Mouse (Mus musculus): ENCODE results near the gene Slc6a3.

Slc6a3 gene

DNA sequence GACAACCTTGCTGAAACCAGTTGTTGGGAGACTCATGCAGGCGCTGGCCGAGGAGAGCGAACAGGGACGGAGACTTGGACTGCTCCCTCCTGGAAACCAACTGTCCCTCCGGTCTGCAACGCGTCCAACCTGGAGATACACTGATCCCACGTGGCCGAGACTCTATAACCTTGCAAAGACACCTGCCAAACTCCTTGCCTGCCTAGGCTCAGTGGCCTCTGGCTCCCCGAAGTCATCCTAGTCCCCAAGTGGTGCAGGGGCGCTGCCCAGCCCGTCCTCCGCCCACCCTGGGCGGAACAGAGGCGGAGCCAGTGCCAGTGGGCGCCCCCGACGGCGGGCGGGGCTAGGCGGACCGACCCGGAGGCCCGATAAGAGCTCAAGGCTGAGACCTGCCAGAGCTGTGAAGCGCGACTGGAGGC, at the start of gene Slc6a3:
Slc6a3 (plus strand) TSS at position 345 of the 419 bp plus-strand sequence.
- DNase-seq (ENCODE audit: low read depth): no peak

DNA sequence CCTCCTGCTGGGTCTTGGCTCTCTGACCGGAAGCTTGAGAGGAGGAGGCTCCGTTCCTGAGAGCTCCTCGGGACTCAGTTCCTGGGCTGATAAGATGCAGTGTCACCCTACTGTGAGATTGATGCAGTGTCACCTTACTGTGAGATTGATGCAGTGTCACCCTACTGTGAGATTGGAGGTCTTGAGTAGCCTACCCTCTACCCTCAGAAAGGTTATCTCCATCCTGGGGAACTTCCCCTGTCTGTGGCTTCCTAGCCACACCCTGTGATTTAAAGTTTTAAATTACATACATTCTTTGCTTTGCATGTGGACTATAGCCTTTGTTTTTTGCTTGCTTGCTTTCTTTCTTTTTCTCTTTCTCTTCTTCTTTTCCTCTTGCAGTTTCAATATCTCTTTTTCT, 48.4 kb upstream of the Slc6a3 start:
- DNase-seq (ENCODE audit: low read depth): no peak

DNA sequence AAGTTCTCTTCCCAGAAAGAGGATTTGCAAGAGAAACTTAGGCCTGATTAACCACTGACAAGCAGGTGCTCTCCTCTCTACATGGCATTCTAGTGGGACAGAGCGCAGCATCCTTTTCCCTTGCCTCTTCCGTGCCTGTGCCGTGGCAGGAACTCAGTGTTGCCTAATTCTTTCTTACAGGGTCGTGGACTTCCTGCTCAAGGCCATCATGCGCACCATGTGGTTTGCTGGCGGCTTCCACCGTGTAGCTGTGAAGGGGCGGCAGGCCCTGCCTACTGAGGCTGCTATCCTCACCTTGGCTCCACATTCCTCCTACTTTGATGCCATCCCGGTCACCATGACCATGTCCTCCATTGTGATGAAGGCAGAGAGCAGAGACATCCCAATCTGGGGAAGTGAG, 47.8 kb upstream of the Slc6a3 start:
- DNase-seq (ENCODE audit: low read depth): peak; percentile 58

DNA sequence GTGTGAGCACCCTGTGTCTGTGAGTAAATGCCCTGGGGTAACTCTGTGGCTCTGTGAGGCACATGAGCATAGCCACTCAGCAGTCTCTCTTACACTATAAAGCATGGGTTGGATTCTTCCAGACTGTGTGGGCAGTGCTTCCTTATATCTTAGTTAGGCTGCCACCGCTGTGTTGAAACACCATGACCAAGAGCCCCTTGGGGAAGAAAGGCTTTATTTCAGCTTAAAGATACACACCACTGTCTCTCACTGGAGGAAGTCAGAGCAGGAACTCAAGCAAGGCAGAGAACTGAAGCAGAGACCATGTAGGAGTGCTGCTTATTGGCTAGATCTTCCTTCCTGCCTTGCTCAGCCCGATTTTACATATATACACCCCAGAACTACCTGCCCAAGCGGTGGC, 46.6 kb upstream of the Slc6a3 start:
- peak; percentile 64 for DNase-seq (ENCODE audit: low read depth)

DNA sequence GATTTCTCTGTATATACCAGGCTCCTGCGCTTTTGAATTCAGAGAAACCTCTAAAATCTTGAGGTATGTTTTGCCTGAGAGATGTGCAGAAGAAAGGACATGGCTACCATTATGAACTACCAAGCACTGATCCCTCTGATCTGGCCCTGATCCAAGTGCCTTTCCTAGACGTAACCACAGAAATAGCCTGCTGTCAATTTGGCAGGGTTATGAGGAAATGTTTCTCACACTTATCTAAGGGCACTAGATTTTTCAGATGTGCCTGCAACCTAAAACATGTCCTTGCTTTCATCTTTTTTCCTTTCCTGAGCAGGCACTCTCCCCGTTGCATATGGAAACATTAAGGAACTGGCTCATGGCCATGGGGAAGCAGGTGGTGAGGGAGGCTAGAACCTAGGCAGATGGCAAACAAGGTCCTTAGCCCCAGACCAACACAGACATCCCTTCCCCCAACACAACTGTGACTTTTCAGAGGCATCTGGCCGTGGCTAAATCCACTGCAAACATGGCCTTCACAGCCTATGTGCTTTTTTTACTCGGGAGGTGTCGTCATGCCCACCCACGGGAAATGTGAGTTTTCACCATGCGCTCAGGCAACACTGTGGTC, 45.9 kb upstream of the Slc6a3 start:
- peak; percentile 84 for DNase-seq (ENCODE audit: low read depth)

DNA sequence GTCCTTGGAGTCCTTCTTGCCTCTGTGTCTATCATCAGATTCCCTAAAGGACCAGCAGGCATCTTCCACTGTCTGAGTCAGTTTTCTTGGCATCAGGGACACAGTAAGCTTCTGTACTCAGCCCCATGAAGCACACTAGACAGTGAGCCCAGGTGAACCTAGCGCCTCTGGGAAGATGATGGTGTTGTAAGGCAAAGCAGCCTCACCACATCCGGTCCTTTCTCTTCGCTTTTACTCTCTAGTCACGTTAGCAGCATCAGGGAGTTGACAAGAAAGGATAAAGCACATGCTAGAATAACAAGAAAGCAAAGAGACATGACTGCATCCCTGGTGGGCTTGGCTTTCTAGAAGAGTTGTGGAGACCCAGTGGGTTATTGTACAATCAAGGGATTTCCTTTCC, 43.4 kb upstream of the Slc6a3 start:
- DNase-seq (ENCODE audit: low read depth): no peak

- no peak for DNase-seq (ENCODE audit: low read depth)
Observed at GRCm38 (mm10) chr13:73494528-73494927, 42.0 kb upstream of the Slc6a3 start.

DNA sequence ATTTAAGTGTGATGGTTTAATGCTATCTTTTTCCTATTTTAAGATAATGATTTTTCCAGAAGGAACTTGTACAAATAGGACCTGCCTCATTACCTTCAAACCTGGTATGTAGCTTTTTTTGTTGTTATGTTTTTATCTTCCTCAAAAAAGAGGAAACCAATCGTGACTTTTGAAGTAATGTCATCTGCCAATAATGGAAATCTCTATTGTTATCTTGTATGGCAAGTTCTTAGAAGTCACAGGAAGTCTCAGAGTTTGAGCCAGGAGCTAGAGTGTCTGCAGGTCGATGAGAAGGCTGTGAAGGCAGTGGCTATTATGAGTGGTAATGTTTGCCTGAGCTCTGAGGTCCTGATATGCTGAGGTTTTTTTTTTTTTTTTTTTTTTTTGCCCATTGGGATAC, 40.4 kb upstream of the Slc6a3 start:
- DNase-seq (ENCODE audit: low read depth): no peak

DNA sequence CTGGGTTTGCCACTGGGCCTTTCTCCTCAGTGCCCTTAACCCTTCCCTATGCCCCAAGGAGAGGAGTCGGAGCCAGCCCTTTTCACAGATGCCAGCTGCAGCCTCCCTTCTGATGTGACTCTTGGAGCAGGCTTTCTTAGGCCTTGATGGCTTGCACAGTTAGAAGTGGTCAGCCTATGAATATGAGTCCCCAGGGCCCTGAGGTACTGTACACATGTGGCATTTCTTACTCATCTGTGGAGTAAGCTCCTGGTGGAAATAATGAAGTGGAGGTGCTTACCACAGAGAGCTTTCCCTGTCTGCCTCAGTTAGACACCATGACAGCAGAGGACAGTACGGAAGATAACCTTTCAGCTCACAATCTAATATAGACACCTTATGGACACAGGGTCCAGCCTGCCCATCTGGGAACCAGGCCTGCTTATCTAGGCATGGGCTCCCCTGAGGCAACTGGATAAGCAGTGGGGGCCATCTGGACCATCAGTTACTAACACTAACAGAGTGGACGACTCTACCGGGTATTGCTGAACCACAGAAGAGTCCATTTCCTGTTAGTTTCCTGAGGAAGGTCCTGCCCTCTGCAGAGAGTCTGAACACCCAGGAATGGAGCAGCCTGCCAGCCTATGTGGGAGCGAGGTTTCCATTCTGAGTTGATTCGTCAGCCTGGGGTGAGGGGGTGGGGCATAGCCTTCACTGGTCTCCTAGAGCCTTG, 36.5 kb upstream of the Slc6a3 start:
- peak; percentile 55 for DNase-seq (ENCODE audit: low read depth)

DNA sequence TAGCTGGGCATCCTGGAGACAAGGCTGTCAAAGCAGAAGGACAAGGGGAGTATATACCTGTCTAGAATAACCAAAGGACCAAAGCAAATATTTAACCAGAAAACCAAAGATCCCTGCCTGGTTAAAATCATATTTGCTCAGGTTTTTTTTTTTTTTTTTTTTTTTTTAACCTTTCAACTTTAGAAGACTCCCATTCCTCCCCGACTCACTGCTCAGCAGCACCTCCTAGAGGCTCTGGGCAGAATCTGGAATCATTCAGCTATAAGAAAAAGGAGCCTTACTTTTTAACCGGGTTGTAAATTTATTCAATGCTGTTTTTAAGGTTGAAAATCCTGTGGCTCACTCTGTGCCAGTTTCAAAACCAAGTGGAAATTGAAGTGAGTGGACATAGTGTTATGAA, 33.8 kb upstream of the Slc6a3 start:
- peak; percentile 56 for DNase-seq (ENCODE audit: low read depth)

GRCm38 (mm10) chr13:73505686-73506467, 30.7 kb upstream of the Slc6a3 start:
- DNase-seq (ENCODE audit: low read depth): peak; percentile 76

GRCm38 (mm10) chr13:73508817-73509550, 27.6 kb upstream of the Slc6a3 start:
- DNase-seq (ENCODE audit: low read depth): no peak

DNA sequence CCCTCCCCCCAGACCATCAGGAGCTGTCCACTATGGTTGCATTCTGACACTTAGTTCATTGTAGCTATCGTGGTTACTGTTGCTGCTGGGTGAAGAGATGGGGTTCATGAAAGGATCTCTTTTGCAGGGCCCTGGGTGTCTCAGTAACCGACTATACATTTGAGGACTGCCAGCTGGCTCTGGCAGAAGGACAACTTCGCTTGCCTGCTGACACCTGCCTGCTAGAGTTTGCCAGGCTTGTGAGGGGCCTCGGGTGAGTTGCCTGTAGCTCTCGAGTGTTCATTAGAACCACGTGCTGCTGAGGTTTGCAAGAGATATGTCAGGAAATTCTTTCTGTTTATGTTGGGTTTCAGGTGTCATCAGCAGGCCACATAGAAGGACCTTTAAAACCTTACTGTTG, 26.7 kb upstream of the Slc6a3 start:
- DNase-seq (ENCODE audit: low read depth): no peak

- peak; percentile 78 for DNase-seq (ENCODE audit: low read depth)
Observed at GRCm38 (mm10) chr13:73512776-73513673, 23.5 kb upstream of the Slc6a3 start.

DNA sequence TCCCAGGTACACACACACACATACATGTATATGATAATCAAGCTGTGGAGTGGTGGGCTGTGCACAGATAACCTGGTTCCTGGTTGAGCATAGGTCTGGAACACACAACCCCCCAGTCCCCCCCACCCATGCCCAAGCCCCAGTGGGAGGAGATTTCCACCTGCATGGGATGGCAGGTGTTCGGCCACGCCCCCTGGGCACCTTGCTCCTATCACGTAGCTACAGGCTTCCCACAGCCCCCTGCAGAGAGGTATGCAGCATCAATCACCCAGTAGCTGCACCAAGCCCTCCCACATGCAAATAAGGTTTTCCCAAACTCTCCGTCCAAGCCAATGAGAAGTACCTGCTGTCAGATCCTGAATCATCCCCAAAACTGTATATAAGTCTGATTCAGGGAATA, 19.7 kb upstream of the Slc6a3 start:
- no peak for DNase-seq (ENCODE audit: low read depth)

- no peak for DNase-seq (ENCODE audit: low read depth)
Observed at GRCm38 (mm10) chr13:73533716-73534115, 2.8 kb upstream of the Slc6a3 start.

GRCm38 (mm10) chr13:73535287-73535686, 1.3 kb upstream of the Slc6a3 start:
- DNase-seq (ENCODE audit: low read depth): no peak

DNA sequence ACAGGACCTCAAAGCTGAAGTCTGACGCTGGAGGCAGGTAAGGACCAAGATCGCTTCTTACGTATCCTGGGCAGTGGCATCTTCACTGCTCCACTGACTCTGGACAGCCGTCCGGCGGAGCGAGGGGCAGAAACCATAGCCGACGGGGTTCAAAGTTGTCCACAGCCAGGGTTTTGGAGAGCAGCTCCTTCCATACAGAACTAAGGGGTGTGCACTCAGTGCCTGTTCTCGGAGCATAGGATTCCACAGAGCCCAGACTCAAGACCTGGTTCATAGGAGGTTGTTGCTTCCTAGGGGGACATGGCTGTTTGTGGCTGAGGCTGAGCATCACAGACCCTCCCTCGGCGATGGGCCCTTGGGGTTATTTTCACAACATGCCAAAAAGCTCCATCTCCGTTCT, 277 bp downstream of the Slc6a3 start:
- no peak for DNase-seq (ENCODE audit: low read depth)

DNA sequence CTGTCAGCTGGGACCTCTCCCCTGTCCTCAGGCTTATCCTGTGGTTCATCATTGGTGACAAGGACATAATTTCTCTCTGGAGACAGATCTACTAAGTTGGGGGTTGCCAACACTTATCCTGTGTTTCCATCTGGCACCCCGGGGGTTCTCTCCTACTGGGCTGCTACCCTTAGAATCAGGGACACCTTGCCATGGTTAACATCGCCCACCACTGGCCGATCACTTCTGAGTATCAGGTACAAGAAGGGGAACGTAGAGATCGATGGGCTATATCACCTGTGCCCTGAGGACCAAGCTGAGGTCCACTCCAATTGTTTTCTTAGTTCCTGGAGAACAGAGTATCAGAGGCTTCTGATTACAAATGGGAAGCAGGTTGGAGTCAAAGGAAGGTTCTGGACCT, 27.7 kb downstream of the Slc6a3 start:
- no peak for DNase-seq (ENCODE audit: low read depth)

DNA sequence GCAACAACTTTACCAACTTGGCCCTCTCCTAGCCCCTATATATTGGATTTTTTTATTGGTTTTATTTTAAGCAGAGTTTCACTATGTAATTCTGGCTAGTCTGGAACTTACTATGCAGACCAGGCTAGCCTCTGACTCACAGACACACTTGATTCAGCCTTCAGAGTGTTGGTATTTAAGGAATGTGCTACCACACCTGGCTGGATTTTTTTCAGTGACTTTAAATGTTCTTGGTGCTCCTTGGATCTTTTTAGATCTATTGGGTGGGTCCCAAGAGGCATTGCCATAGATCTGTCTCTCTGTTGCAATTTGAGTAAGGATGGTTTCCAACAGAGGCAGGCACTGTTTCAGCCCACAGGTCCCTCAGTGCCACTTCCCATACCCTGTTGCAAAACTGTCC, 38.5 kb downstream of the Slc6a3 start:
- no peak for DNase-seq (ENCODE audit: low read depth)

DNA sequence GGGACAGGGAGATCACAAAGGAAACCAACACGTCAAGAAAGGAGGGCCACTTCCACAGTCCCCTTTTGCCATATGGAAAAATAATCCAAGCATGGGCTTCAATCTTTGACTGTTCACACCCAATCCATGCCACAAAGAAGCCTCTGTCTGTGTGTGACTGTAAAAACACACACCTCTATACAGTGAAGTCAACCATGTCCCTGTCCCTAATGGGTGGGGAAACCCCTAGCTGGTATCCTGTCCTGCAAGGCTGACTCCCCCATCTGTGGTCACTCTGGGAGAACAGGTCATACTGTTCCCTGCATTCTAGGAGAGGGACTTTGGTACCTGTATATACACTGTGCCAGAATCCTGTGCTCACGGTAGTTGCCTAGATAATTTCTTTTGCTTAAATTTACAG, 40.7 kb downstream of the Slc6a3 start:
- DNase-seq (ENCODE audit: low read depth): no peak
